Mouse (Mus musculus) thymus, postnatal 25 days (tissue): ENCODE data around the gene Nlrp9a.
"Not testable (repeated sequence)": the region's sequence is repeated elsewhere in the genome, so short reads cannot be mapped to it uniquely, and the experiment has no call there.

Source experiments
- DNase-seq: peaks from one replicate; pipeline ENCODE4 v3.0.0; 2022

Nlrp9a gene

DNA sequence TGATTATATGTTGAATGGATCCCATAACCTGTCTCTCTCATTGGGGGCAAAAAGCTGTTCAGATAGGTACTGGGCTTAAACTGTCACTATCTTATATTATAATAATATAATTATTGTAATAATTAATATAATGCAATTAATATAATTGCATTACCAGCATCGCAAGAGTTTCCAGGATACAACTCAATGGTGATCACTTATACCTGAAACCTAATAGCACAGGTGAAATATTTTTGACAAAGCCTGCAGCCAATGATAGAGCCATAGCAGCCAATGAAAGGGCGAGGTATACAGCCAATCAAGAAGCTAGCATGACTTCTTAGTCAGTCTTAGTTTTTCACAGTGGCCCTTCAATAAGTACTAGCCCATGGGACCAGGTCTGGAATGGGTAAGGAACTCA is at the start of gene Nlrp9a:
Nlrp9a (plus strand) TSS at position 301 of the 400 bp plus-strand sequence.
- DNase-seq: not testable (repeated sequence)

DNA sequence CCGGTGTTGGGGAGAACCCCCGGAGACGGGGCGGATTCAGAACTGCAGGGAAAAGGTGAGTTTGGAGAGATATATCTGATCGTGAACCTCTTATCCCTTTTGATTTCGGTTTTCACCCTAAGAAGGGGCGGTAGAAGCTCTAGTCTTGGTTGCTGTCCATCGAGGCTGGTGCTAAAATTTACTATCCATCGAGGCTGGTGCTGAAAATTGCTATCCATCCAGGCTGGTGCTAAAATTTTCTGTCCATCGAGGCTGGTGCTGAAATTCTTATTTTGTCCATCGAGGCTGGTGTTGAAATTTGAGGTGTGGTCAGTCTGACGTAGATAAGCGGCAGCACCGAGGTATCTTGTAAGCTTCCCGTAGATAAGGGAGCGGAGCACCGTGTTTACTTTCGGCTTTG is 45.3 kb upstream of the Nlrp9a start:
- not testable (repeated sequence) for DNase-seq

DNA sequence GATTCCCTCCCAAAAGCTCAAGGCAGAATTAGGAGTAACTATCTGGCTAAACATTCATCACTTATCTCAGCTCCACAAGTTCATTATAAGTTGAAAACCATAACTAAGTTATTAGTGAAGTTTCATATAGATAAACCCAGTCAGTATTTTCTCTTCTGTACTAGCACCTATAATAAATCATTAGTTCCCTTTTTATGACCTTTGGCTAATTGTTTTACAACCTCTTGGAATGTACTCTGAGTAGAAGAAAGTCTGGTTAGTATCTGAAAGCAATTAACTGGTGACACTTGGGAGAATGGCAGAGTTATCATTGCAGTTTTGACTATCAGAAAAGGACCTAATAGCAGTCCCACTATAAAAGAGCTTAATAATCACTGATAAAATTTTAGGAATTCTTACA is 54.3 kb downstream of the Nlrp9a start:
- DNase-seq: no peak

DNA sequence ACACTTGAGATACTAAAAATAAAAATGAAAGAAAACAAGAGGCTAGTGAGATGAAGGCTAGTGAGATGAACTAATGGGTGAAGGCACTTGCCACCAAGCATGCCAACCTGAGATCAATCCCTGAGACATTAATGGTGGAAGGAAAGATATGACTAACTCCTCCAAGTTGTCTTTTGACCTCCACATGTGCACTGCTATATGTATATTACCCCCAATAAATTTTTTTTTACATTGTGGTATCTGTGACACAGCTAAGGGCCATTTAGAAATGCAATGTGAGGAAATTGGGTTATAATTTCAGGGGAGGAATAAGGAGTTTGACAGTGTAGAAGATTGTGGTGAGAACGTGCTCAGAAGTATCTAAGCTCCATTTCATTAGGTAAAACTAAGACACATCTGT is 55.0 kb downstream of the Nlrp9a start:
- DNase-seq: no peak

DNA sequence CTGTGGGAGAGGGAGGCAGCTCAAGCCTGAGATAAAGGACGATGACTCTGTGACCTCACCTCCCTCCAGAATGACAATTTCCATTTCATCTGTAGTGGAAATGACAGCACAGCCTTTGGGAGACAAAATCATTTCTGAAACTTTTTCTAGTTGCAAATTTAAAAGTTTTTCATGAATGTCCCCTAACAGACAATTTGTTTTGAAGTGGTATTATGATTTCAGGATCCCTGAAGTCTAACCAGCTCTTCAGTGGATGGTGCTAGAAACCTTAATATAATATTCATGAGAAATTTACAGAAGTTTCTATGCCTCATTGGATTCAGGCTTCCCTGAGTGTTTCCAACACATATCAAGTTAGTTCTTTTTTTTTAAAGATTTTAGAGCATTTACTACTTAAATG is 83.5 kb downstream of the Nlrp9a start, which contains the start of gene Vmn1r185:
Vmn1r185 (minus strand) TSS at position 101 of the 400 bp plus-strand sequence.
- DNase-seq: not testable (repeated sequence)
